Mouse (Mus musculus) liver, embryonic 13.5 days (tissue): Measurements from ENCODE around the gene Tbx2. TPM values are rescaled to one million over a fixed set of nuclear protein-coding genes. Genes with fewer than 3 reads are reported as not detected.

Experiments
- ATAC-seq: fragments of 200-750 bp; cut with Nextera tagmentation; 2 replicates; pipeline ENCODE4 v1.8.0; 2017; ENCODE audit warnings: low read depth, mild to moderate bottlenecking, moderate number of reproducible peaks, moderate library complexity
- DNase-seq: peaks from one replicate; pipeline ENCODE4 v3.0.0; 2022
- H3K27ac ChIP-seq: fragments of 300-500 bp; sonication (generic); 2 replicates; pipeline ENCODE4 v1.5.1; 2015; ENCODE audit warnings: moderate library complexity, mild to moderate bottlenecking, inconsistent platforms
- H3K27me3 ChIP-seq: fragments of 300-500 bp; sonication (generic); 2 replicates; pipeline ENCODE4 v1.6.1; 2015; ENCODE audit warnings: mild to moderate bottlenecking, inconsistent platforms
- H3K36me3 ChIP-seq: fragments of 300-500 bp; sonication (generic); 2 replicates; pipeline ENCODE4 v1.6.1; 2015; ENCODE audit warnings: mild to moderate bottlenecking, inconsistent platforms
- H3K4me1 ChIP-seq: fragments of 300-500 bp; sonication (generic); replicated peaks from 2 replicates; pipeline ENCODE4 v1.6.1; 2015; ENCODE audit warnings: inconsistent platforms
- H3K4me2 ChIP-seq: fragments of 300-500 bp; sonication (generic); 2 replicates; pipeline ENCODE4 v1.6.1; 2015; ENCODE audit warnings: inconsistent platforms, mild to moderate bottlenecking, moderate library complexity
- H3K4me3 ChIP-seq: fragments of 300-500 bp; sonication (generic); replicated peaks from 2 replicates; pipeline ENCODE4 v1.5.1; 2015; ENCODE audit warnings: mild to moderate bottlenecking, inconsistent platforms
- H3K9ac ChIP-seq: fragments of 300-500 bp; sonication (generic); 2 replicates; pipeline ENCODE4 v1.6.1; 2015; ENCODE audit warnings: mild to moderate bottlenecking, inconsistent platforms
- H3K9me3 ChIP-seq: fragments of 300-500 bp; sonication (generic); replicated peaks from 2 replicates; pipeline ENCODE4 v1.6.1; 2016; ENCODE audit warnings: inconsistent platforms
- WGBS: fragments of 180-500 bp; shearing (Covaris S2); methylation state at CpG from one replicate; pipeline ENCODE4 v1.1.7; 2015; ENCODE audit not compliant: insufficient replicate concordance; 5-methylcytosine and 5-hydroxymethylcytosine counted together
- polyA plus RNA-seq: library from polyadenylated mRNA; unstranded; fragments of >200 nt; fragmentation: Nextera tagmentation; extraction: Ambion mirVana; gene quantifications from 2 replicates; pipeline ENCODE4 v1.2.1, GENCODE M21; 2015

Tbx2 gene
- polyA plus RNA-seq, 1 experiment from 2014 or later: 0.25 TPM

- under 1% methylated on average over 32 of the region's 32 CpGs for WGBS
- ATAC-seq (peak; percentile 29), DNase-seq (no peak)
- H3K4me1 ChIP-seq: peaks cover 39% of the 10 kb centered on the region
- H3K4me3 ChIP-seq: peak overlapping the region; percentile 41
- H3K9ac ChIP-seq: no peak overlapping the region
- H3K27ac ChIP-seq: no peak overlapping the region
- no peaks in the 10 kb centered on the region for H3K36me3 ChIP-seq
- peak overlapping the region; percentile 77 for H3K4me2 ChIP-seq
- H3K9me3 ChIP-seq: no peaks in the 10 kb centered on the region
- peaks cover 100% of the 10 kb centered on the region for H3K27me3 ChIP-seq
Observed at GRCm38 (mm10) chr11:85841980-85842379, 9.6 kb downstream of the Tbx2 start.

GRCm38 (mm10) chr11:85842596-85843346 lies 10.4 kb downstream of the Tbx2 start:
- H3K27ac ChIP-seq: no peak overlapping the region
- ATAC-seq (no peak), DNase-seq (no peak)
- no peak overlapping the region for H3K9ac ChIP-seq
- H3K9me3 ChIP-seq: no peaks in the 10 kb centered on the region
- WGBS: 5% methylated on average over 24 of the region's 24 CpGs
- no peaks in the 10 kb centered on the region for H3K36me3 ChIP-seq
- peaks cover 99% of the 10 kb centered on the region for H3K27me3 ChIP-seq
- H3K4me3 ChIP-seq: peak overlapping the region; percentile 56
- H3K4me2 ChIP-seq: peak overlapping the region; percentile 77
- peaks cover 37% of the 10 kb centered on the region for H3K4me1 ChIP-seq

DNA sequence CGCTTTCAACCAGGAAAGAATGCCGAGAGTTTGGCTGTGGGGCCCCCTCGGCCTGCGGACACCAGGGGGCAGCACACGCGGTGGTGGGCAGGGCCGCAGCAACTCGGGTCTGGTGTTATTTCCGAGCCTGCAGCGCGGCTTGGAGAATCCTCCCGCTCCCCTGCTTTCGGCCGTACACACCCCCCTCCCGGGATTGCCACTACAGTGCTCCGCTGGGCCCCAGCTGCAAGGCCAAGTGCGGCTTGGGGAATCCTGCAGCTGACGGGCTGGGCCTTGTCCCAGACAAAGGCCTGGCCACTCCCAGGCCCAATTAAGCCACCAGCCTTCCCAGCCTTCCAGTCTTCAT lies 11.0 kb downstream of the Tbx2 start:
- H3K9me3 ChIP-seq: no peaks in the 10 kb centered on the region
- DNase-seq: peak; percentile 48
- peak overlapping the region; percentile 56 for H3K4me3 ChIP-seq
- H3K27ac ChIP-seq: no peak overlapping the region
- H3K4me2 ChIP-seq: peak overlapping the region; percentile 77
- H3K27me3 ChIP-seq: peaks cover 96% of the 10 kb centered on the region
- WGBS: under 1% methylated on average over 18 of the region's 18 CpGs
- ATAC-seq: peak; percentile 39; the same call in 1 of the 2 replicates
- H3K36me3 ChIP-seq: no peaks in the 10 kb centered on the region
- peak overlapping the region; percentile 43; the same call in 1 of the 2 replicates for H3K9ac ChIP-seq
- peaks cover 34% of the 10 kb centered on the region for H3K4me1 ChIP-seq

- under 1% methylated on average over 54 of the region's 54 CpGs for WGBS
- no peak overlapping the region for H3K27ac ChIP-seq
- H3K4me1 ChIP-seq: peaks cover 34% of the 10 kb centered on the region
- DNase-seq (peak; percentile 62), ATAC-seq (peak; percentile 52)
- H3K27me3 ChIP-seq: peaks cover 93% of the 10 kb centered on the region
- no peaks in the 10 kb centered on the region for H3K36me3 ChIP-seq
- H3K4me2 ChIP-seq: peak overlapping the region; percentile 77
- H3K9me3 ChIP-seq: no peaks in the 10 kb centered on the region
- peak overlapping the region; percentile 43; the same call in 1 of the 2 replicates for H3K9ac ChIP-seq
- H3K4me3 ChIP-seq: peak overlapping the region; percentile 56
Observed at GRCm38 (mm10) chr11:85844144-85844965, 12.0 kb downstream of the Tbx2 start.

DNA sequence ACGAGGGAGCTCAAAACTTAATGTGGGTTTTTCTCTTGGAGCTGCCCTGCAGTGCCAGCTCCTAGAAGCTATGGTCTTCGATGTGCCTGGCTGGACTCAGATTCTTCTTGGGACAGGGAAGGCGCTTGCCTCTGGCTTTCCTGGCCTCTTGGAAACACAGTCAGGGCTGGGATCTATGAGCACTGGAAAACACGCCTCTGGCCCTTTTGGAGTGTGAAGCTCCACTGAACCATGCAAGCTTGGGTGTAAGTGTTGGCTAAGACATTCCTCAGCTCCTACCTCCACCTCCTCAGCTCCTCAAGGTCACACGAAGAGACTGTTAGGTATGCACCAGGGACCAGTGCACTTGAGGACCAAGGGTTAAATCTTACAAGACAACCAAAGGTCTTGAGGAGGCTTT lies 12.6 kb downstream of the Tbx2 start:
- Histone ChIP-seq H3K27me3 (peaks cover 91% of the 10 kb centered on the region), H3K27ac (no peak overlapping the region), H3K9me3 (no peaks in the 10 kb centered on the region), H3K9ac (no peak overlapping the region), H3K4me2 (peak overlapping the region; percentile 77), H3K4me1 (peaks cover 34% of the 10 kb centered on the region), H3K36me3 (no peaks in the 10 kb centered on the region), H3K4me3 (no peak overlapping the region)
- DNase-seq: no peak
- WGBS: 33% methylated on average over 5 of the region's 5 CpGs
- no peak for ATAC-seq

DNA sequence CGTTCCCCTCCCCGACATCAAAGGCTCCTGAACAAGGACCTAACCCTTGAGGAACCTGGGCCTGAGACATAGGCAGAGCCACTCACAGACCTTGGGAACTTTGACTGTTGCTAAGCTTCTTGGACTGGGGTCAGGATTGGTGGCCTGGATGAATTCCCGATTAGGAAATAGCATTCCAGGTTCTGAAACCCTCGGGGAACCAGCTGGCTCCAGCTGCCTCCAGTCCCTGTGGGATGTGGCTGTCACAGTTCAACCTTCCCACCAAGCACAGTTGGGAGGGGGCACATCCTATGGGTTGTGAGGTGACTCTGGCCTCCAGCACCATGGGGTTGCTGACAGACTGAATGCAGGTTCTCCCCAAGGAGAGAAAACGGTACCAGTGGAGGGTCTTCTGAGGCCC lies 13.6 kb downstream of the Tbx2 start:
- H3K4me1 ChIP-seq: peaks cover 29% of the 10 kb centered on the region
- H3K27ac ChIP-seq: no peak overlapping the region
- no peaks in the 10 kb centered on the region for H3K9me3 ChIP-seq
- H3K4me2 ChIP-seq: no peak overlapping the region
- H3K36me3 ChIP-seq: no peaks in the 10 kb centered on the region
- no peak overlapping the region for H3K9ac ChIP-seq
- H3K4me3 ChIP-seq: no peak overlapping the region
- WGBS: 39% methylated on average over 5 of the region's 5 CpGs
- peaks cover 85% of the 10 kb centered on the region for H3K27me3 ChIP-seq
- ATAC-seq: no peak
- no peak for DNase-seq

DNA sequence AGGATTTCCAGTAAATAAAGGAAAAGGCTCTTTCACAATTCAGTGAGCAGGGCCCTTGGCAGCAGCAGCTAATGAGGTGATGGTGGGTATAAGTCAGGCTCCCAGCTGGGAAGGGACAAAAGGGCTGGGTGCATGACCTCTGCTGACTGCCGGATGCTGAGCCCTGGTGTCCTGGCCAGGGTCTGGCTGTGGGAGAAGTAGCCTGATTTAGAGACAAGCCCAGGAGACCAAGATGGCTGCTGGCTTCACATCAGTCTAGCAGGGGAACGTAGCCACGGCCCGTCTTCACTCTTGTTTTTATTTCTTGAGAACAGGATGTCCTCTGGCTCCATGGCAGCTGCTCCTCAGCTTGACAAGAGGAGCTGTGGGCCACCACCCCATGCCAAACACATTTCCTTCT lies 14.2 kb downstream of the Tbx2 start:
- Histone ChIP-seq H3K4me1 (peaks cover 29% of the 10 kb centered on the region), H3K4me2 (no peak overlapping the region), H3K9me3 (no peaks in the 10 kb centered on the region), H3K9ac (no peak overlapping the region), H3K27ac (no peak overlapping the region), H3K36me3 (no peaks in the 10 kb centered on the region), H3K4me3 (no peak overlapping the region), H3K27me3 (peaks cover 79% of the 10 kb centered on the region)
- 55% methylated on average over 4 of the region's 4 CpGs for WGBS
- ATAC-seq (no peak), DNase-seq (no peak)

GRCm38 (mm10) chr11:85849037-85849436 lies 16.7 kb downstream of the Tbx2 start:
- H3K9ac ChIP-seq: no peak overlapping the region
- peaks cover 54% of the 10 kb centered on the region for H3K27me3 ChIP-seq
- H3K4me3 ChIP-seq: 0 out of 2 replicates have a peak overlapping the region, but pooled peaks have one; percentile 14
- no peaks in the 10 kb centered on the region for H3K36me3 ChIP-seq
- H3K9me3 ChIP-seq: no peaks in the 10 kb centered on the region
- H3K4me2 ChIP-seq: peak overlapping the region; percentile 45
- no peak overlapping the region for H3K27ac ChIP-seq
- peaks cover 6% of the 10 kb centered on the region for H3K4me1 ChIP-seq
- WGBS: 7% methylated on average over 21 of the region's 21 CpGs
- peak; percentile 43 for DNase-seq
- ATAC-seq: peak; percentile 63

DNA sequence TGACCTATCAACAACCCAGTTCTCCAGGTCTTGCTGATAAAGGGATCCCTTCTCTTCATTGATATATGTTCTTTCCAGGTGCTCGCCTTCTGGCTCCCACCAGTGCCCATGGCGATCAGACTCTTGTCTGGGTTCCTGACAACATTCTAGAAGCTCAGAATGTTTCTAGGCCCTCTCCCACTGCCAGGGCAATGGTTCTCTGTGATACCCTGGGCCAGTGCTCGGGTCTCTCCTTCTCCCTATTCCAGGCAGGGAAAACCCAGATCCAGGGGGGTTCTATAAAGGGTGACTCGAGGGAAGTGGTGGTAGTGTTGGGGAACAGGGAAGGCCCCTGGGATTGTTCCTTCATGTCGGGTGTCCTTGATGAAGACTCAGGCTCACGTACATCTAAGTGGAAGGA lies 17.9 kb downstream of the Tbx2 start, which contains the start of gene Gm11444:
TSS of gene Gm11444 (minus strand) at position 101 of the 400 bp plus-strand sequence.
- Histone ChIP-seq H3K27me3 (peaks cover 42% of the 10 kb centered on the region), H3K36me3 (no peaks in the 10 kb centered on the region), H3K4me1 (no peaks in the 10 kb centered on the region), H3K9me3 (no peaks in the 10 kb centered on the region), H3K9ac (no peak within 1 kb of the TSS), H3K4me3 (no peak within 1 kb of the TSS), H3K27ac (no peak within 1 kb of the TSS), H3K4me2 (no peak within 1 kb of the TSS)
- WGBS: 61% methylated on average over 6 of the region's 6 CpGs
- no peak for DNase-seq
- no peak for ATAC-seq

DNA sequence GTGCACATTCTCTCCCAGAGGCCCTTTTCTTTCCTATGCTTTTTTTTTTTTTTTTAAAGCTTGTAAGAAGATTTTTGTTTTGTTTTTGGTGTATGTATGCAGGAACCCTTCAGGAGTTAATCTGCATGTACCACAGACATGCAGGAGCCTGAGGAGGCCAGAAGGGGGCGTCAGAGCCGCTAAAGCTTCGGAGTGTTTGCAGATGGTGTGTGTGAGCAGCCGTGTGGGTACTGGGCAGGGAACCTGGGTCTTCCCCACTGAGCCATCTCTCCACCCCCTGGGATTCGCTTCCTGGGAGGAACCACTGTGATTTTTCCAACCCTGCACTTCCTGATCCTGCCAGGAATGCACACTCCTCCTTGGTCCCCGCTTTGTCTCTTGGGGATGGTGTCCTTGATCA lies 18.4 kb downstream of the Tbx2 start:
- Histone ChIP-seq H3K9ac (no peak overlapping the region), H3K4me2 (no peak overlapping the region), H3K36me3 (no peaks in the 10 kb centered on the region), H3K9me3 (no peaks in the 10 kb centered on the region), H3K27ac (no peak overlapping the region), H3K27me3 (peaks cover 36% of the 10 kb centered on the region), H3K4me3 (no peak overlapping the region), H3K4me1 (no peaks in the 10 kb centered on the region)
- no peak for ATAC-seq
- DNase-seq: no peak
- 37% methylated on average over 6 of the region's 6 CpGs for WGBS

DNA sequence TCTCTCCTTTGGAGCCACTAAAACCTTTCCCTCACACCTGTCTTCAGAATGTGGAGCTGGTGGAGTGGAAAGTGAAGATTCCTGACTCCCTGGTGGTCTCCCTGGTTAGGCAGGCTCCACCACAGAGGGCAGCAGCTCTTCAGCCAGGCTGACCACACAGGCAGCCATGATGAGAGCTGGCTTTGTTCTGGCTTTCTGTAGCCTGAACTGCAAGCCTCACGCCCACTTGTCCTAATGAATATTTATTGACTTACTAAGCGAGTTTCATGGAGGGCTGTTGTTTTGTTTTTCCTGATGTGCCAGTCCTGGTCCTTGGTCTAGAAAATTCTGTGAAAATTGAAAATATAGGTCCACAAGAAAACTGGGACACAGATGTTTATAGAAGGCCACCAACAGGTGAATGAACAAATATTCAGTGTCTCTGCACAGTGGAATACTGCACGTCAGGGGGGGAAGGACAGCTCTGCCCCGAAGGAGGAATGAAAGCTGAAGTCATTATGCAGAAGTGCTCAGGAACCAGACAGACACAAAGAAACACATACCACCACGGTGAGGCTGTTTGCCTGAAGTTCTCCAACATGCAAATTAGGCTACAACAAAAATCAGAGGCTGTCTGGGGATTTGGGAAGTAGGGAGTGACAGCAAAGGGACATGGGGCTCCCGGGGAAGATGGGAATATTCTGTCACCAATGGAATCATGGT lies 25.8 kb downstream of the Tbx2 start:
- DNase-seq (no peak), ATAC-seq (no peak)
- Histone ChIP-seq H3K36me3 (no peaks in the 10 kb centered on the region), H3K9me3 (no peaks in the 10 kb centered on the region), H3K27me3 (0 out of 2 replicates have a peak, but pooled peaks cover 2% of the 10 kb centered on the region), H3K4me3 (no peak overlapping the region), H3K4me1 (no peaks in the 10 kb centered on the region), H3K9ac (no peak overlapping the region), H3K27ac (no peak overlapping the region), H3K4me2 (no peak overlapping the region)
- 31% methylated on average over 6 of the region's 6 CpGs for WGBS
